Mouse (Mus musculus) CD4-positive, CD25-positive, alpha-beta regulatory T cell, adult 2 months (primary cell): ENCODE measurements around the gene Skap1.
A peak's percentile ranks its signal among the peaks of the same experiment; 100 is the strongest.
"Not testable (repeated sequence)": the region's sequence is repeated elsewhere in the genome, so short reads cannot be mapped to it uniquely, and the experiment has no call there.

Source experiments
- DNase-seq: peaks from one replicate; pipeline ENCODE4 v3.0.0-alpha.2; 2012; ENCODE audit warnings: low read depth, low spot score

Gene Skap1

GRCm38 (mm10) chr11:96746648-96747047, 282.3 kb downstream of the Skap1 start:
- no peak for DNase-seq

DNA sequence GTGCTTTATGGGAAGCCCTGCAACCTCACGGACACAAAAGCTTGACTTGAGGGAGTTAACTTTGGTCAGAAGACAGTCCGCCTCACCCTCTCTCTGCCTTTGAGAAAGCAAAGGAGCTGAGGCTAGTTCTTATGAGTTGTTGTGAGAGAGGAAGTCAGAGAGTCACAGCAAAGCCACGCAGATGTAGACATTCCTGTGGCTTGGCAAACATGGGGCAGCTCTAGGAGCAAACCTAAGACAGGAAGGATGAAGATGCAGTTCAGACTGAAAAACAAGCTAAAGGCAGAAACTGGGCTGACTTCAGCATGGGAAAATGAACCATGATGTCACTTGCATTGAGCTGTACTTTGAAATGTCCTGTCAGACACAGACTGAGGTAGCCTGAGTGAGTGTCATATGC, 283.2 kb downstream of the Skap1 start:
- no peak for DNase-seq

DNA sequence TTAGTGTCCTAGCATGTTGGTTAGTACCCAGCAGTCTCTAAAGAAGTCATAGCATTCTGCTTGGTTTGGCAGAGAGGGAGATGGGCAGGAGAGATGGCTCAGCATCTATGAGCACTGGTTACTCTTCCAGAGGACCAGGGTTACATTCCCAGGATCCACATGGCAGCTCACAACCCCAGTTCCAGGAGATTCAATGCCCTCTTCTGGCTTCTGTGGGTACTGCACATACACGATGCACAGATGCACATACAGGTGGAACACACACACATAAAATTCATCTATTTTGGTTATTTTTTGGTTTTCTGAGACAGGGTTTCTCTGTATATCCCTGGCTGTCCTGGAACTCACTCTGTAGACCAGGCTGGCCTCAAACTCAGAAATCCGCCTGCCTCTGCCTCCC, 290.9 kb downstream of the Skap1 start:
- peak; percentile 45 for DNase-seq

GRCm38 (mm10) chr11:96757421-96757820, 293.0 kb downstream of the Skap1 start:
- peak; percentile 23 for DNase-seq

GRCm38 (mm10) chr11:96758402-96758801, 294.0 kb downstream of the Skap1 start:
- no peak for DNase-seq

DNA sequence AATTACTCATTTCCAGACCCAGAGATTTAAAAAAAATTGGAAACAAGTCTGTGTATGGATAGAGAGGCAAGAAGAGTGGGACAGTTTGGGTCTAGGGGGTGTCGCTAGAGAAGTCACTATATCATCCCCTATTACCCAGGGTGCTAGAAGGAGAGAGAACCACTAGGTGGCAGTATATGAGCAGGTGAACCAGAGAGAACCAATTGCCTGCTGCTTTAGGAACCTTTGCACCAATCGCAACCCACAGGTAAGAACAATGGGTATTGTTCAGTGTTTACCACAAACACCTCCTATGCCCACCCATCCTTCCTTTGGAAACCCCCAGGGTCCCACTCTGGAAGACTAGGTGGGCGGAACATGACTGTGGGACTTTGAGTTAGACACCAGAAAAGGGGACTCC, 295.6 kb downstream of the Skap1 start:
- DNase-seq, result peak; percentile 81

- no peak for DNase-seq
These were observed 297.6 kb downstream of the Skap1 start for GRCm38 (mm10) chr11:96761984-96762383.

DNA sequence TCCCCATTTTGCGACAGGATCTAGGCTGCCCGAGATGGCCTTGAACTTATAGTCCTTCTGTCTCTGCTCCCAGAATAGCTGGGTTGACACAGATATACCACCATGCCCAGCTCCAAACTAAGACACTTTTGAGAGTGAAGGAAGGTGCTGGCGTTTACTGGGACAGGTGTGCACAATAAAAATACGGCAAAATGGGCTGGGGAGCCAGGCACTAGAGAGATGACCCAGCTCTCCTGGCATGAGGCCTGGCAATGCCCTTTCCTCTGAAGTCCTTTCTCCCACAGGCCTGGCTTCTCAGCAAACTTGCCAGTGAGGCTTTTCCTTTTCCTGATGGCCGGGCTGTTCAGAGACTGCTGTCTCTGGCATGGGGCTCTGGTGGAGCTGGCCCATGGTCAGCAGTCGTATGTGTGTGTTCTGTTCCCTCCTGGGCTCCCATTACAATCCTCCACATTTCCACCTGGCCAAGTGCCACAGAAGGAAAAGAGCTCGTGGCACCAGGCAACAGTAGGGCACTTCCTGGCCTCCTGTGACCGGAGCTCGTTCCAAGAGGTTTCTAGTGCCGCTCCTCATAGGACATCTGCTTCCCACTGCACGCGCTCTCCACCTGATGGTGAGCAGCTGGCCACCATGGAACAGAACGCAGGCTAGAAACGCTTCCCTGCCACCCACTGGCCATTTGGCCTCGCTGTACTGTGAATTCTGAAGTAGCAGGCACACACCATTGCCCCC, 298.5 kb downstream of the Skap1 start:
- no peak for DNase-seq

DNA sequence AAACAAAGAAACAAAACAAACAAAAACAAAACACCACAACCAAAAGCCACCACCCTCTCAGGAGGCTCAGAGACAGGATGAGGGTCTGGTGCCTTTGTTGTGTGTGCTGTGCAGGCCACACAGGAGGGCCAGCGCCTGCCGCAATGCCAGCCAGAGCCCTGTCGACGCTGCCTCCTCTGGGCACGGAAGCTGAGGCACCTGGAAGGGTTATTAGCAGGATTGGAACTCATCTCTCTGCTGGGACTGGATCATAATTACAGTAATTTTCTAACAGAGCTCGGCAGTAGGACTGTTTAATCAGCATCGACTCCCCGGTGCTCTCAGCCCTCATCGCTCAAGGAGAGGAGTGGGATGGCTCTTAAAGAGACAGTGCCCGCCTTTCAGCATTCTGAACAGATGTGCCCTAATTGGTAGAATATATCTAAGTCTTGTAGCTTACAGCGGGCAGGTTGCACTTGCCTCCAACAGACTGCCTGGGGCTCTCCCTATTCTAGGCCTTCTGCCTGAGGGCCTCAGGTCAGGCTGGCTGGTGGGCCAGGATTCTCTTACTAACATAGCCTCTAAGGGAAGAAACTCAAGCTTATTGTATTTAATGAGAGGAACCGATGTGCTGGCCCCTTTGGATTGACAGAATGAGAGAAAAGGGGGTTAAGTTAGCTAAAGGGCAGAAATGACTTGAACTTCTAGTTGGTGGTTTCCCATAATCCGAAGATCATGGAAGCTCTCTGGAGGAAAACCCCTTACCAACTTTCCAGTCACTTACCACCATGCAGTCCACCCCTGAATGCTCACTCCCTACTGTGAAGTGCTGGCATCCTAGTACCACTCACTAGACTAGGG, 300.3 kb downstream of the Skap1 start:
- no peak for DNase-seq

GRCm38 (mm10) chr11:96765645-96766044, 301.3 kb downstream of the Skap1 start:
- DNase-seq, result no peak

GRCm38 (mm10) chr11:96766555-96766954, 302.2 kb downstream of the Skap1 start:
- DNase-seq, result no peak

DNA sequence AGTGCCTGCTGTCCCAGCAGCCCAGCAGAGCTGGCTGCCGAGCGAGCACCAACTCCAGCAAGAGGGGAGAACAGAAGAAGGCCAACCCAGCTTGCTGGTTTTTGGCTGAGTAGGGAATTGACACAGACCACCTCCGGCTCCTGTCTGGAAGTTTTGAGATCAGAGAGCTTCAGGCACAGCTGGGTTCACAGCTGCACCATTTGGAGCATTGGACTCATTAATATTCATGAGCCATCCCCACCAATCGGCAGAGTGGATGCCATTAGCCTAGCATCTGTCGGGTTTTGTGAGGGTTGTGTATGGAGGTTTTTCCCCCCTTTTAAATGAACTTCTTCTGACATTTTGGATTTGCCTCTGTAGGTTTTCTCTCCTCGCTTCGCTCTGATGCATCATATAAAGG, 302.7 kb downstream of the Skap1 start:
- no peak for DNase-seq

- DNase-seq, result no peak
These were observed 303.8 kb downstream of the Skap1 start for GRCm38 (mm10) chr11:96768240-96768639.

- DNase-seq, result no peak
These were observed 307.0 kb downstream of the Skap1 start for GRCm38 (mm10) chr11:96771274-96771975.

- no peak for DNase-seq
These were observed 308.0 kb downstream of the Skap1 start for GRCm38 (mm10) chr11:96772413-96772812.

GRCm38 (mm10) chr11:96774536-96774935, 310.1 kb downstream of the Skap1 start:
- peak; percentile 59 for DNase-seq

DNA sequence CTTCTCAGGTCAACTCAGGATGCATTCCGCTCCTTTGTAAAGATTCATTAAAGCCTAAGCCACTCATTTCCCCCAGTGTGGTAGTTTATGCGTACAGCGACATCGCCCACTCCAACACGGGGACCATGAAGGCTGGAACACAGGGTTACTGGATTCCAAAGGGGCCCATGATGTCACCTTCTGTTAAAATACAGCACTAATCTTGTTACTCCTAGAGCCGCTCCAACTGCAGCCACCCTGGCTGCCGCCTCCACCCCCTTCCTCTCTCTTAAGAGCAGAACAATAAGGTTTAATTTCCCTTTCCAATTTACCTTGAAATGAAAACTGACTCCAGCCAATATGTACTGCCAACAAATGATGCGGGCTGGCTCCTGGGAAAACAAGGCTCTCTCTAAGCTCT, 310.7 kb downstream of the Skap1 start:
- no peak for DNase-seq

DNA sequence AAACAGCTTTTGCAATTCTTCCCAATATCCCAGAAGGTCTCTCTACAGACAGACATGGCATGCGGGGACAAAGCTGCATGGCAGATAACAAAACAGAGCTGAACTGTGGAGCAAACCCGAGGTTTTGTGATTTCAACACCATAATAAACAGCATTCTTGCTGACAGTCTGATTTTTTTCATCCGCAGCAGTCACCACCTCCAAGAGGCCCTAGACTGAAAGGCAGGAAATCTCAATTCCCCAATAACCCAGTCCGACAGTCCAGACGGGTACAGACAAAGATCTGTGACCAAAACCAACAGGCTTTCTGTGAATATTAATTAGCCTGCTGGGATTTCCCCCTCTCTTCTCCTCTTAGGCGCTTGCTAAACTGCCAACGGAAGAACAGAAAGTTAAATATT, 311.3 kb downstream of the Skap1 start:
- DNase-seq, result peak; percentile 36

GRCm38 (mm10) chr11:96776068-96776467, 311.7 kb downstream of the Skap1 start:
- DNase-seq, result peak; percentile 35

DNA sequence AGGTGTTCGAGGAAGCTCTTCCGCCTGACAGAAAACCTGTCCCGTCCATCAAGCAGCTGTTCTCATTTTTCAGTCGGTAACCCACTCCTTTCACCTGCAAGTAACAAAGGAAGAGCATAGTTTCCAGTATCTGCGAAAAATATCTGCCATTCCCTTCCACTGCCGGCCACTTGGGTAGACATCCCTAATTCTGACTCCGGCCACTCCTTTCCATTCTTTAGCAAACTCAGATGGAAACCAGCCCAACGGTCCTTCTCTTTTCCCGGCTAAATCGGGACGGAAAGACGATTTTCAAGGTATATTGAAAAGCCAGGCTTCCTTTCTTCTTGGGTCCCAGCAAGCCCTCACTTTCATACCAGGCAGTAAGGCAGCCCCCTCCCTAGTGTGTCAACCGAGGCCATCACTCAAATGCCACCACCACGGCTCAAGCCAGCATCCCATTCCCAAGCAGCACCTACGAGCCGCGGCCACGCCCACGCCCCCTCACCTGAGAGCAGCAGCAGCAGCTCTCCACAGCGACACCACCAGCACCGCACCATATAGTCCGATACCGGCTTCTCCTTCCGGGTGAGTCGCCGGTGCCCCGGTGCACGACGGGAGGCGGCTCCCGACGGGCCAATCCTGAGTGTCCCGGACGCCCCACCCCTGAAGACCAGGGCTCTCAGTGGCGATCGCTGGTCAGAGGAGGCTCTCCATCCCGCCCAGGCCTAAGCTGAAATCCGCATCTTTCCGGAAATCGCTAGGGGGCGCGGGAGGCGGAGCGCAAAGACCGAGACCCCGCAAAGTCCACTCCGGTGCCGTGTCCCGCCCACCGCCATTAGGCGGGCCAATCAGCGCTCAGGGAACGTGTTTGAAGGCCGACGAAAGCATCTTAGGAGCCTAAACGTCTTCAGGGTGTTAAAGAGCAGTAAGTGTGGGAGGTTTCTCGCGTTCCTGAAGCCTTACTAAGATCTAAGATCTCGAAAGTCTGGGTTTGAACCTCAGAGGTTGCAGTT, 312.9 kb downstream of the Skap1 start, which contains the start of gene Snx11:
Gene Snx11 (minus strand): TSS at position 592 of the 995 bp plus-strand sequence.
- peak; percentile 96 for DNase-seq

GRCm38 (mm10) chr11:96778061-96778627, 313.8 kb downstream of the Skap1 start:
- DNase-seq, result not testable (repeated sequence)
